Mouse (Mus musculus) retina, postnatal 7 days (tissue): ENCODE measurements around the gene Tgm7.
A peak's percentile ranks its signal among the peaks of the same experiment; 100 is the strongest.
"Not testable (repeated sequence)": the region's sequence is repeated elsewhere in the genome, so short reads cannot be mapped to it uniquely, and the experiment has no call there.

ENCODE experiments used
- DNase-seq: peaks from one replicate; pipeline ENCODE4 v3.0.0-alpha.2; 2012; ENCODE audit warnings: low read depth, low spot score

Gene Tgm7

GRCm38 (mm10) chr2:121109695-121110094, at the start of gene Tgm7:
Gene Tgm7, minus strand, starts transcription at chr2:121109795.
- DNase-seq = no peak

- no peak for DNase-seq
Measured at GRCm38 (mm10) chr2:121153100-121153499, 43.5 kb upstream of the Tgm7 start.

GRCm38 (mm10) chr2:121149679-121150078, 40.1 kb upstream of the Tgm7 start:
- no peak for DNase-seq

- no peak for DNase-seq
Measured at GRCm38 (mm10) chr2:121142415-121142814, 32.8 kb upstream of the Tgm7 start.

- DNase-seq = no peak
Measured at GRCm38 (mm10) chr2:121141216-121142035, 31.8 kb upstream of the Tgm7 start.

- DNase-seq = peak; percentile 86
Measured at GRCm38 (mm10) chr2:121140018-121140882, 30.7 kb upstream of the Tgm7 start, which contains the start of the genes Adal and Lcmt2. Gene Adal, plus strand, starts transcription at chr2:121140428. Gene Lcmt2, minus strand, starts transcription at chr2:121140653.

GRCm38 (mm10) chr2:121139266-121140017, 29.8 kb upstream of the Tgm7 start:
- peak; percentile 20 for DNase-seq

GRCm38 (mm10) chr2:121137371-121137770, 27.8 kb upstream of the Tgm7 start:
- no peak for DNase-seq

GRCm38 (mm10) chr2:121132822-121133221, 23.2 kb upstream of the Tgm7 start:
- DNase-seq = no peak

- no peak for DNase-seq
Measured at GRCm38 (mm10) chr2:121128865-121129620, 19.4 kb upstream of the Tgm7 start.

- DNase-seq = no peak
Measured at GRCm38 (mm10) chr2:121127536-121127935, 17.9 kb upstream of the Tgm7 start.

GRCm38 (mm10) chr2:121126302-121126701, 16.7 kb upstream of the Tgm7 start:
- not testable (repeated sequence) for DNase-seq

GRCm38 (mm10) chr2:121119260-121119659, 9.7 kb upstream of the Tgm7 start:
- no peak for DNase-seq

GRCm38 (mm10) chr2:121115418-121115817, 5.8 kb upstream of the Tgm7 start:
- DNase-seq = no peak

GRCm38 (mm10) chr2:121105940-121106339, 3.7 kb downstream of the Tgm7 start:
- no peak for DNase-seq

GRCm38 (mm10) chr2:121102051-121102450, 7.5 kb downstream of the Tgm7 start:
- peak; percentile 58 for DNase-seq

- DNase-seq = no peak
Measured at GRCm38 (mm10) chr2:121089751-121090150, 19.8 kb downstream of the Tgm7 start.

GRCm38 (mm10) chr2:121088507-121088906, 21.1 kb downstream of the Tgm7 start:
- no peak for DNase-seq

- no peak for DNase-seq
Measured at GRCm38 (mm10) chr2:121085480-121086185, 24.0 kb downstream of the Tgm7 start, which contains the start of gene Tgm5. Gene Tgm5, minus strand, starts transcription at chr2:121085841.

- DNase-seq = no peak
Measured at GRCm38 (mm10) chr2:121082626-121083025, 27.0 kb downstream of the Tgm7 start.
